Mouse (Mus musculus) c-Kit-positive CD71-positive TER-119-positive erythroid progenitor cells, embryonic 14.5 days (primary cell): ENCODE measurements around the gene Ugt1a8.
"Not testable (repeated sequence)": the region's sequence is repeated elsewhere in the genome, so short reads cannot be mapped to it uniquely, and the experiment has no call there.

Experiments
- DNase-seq: peaks from one replicate; pipeline ENCODE4 v3.0.0-alpha.2; 2013; ENCODE audit warnings: low spot score

The Ugt1a8 gene

DNA sequence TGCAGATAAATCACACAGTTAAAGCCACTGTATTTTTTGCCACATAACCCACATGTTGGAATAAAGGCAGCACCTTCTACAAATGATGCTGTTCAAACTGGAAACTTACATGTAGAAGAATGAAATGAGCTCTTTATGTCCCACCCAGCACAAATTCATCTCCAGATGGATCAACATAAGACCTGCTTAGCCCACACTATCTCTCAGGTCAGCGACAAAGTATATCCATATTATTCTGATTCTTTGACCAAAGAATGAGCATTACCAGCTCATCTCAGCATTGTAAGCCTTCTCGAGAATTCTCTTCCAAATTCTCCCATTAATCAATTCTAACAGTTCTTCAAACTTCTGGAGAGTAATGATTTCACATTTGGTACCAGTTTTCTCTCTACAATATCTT is 134.6 kb downstream of the Ugt1a8 start:
- no peak for DNase-seq

GRCm38 (mm10) chr1:88223011-88223515 is 135.4 kb downstream of the Ugt1a8 start:
- not testable (repeated sequence) for DNase-seq

DNA sequence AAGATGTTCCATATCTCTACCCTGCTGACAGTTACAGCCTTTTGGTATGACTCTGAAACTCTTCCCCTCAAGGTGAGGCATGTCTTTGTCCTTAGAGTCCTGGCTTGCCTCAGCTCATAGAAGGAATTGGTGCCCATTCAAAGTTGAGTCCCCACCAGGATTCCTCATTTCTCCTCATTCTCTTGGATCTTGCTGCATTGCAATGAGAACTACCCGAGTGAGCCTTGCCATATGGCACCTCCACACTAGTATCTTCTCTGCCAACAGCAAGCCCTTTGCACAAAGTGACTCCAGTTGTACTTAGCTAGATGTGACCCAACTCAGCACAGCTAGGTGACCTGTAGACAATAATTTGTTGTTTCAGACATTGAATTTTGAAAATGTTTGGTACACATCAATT is 136.0 kb downstream of the Ugt1a8 start:
- DNase-seq: no peak

GRCm38 (mm10) chr1:88224029-88224776 is 136.6 kb downstream of the Ugt1a8 start:
- DNase-seq: no peak

- DNase-seq: not testable (repeated sequence)
Measured at GRCm38 (mm10) chr1:88225301-88225700, 137.7 kb downstream of the Ugt1a8 start.

DNA sequence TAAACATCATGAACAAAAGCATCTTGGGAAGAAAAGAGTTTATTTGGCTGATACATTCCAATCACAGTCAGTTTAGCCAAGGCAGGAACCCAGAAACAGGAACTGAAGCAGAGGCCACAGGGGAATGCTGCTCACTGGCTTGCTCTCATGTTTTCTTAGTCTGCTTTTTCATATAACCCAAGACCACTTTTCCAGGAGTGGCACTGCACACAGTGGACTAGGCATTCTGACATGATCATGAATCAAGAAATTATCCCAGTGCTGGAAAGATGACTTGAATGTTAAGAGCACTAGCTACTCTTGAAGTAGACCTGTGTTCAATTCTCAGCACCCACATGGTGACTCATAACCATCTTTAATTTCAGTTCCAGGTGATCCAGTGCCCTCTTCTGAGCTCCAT is 138.1 kb downstream of the Ugt1a8 start:
- no peak for DNase-seq

- no peak for DNase-seq
Measured at GRCm38 (mm10) chr1:88226670-88227379, 139.2 kb downstream of the Ugt1a8 start, which contains the start of gene Mroh2a. Mroh2a (plus strand) TSS chr1:88226986.

GRCm38 (mm10) chr1:88227482-88227881 is 139.9 kb downstream of the Ugt1a8 start:
- DNase-seq: no peak

DNA sequence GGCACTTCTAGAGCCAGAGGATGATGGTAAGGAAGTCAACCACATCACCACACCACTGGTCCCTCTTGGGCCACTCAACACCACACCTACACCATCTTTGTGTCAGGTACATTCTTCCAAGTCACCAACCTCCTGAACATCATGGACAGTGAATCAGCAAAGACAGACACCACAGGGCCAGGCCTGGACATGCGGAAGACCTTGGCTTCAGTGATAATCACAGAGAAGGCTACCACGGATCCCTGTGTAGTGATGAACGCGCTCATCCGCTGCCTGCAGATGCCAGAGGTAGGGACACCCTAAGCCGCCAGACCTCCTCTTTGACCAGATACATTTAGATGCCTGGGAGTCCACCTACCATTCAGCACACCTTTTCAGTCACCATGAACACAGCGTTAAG is 140.5 kb downstream of the Ugt1a8 start:
- DNase-seq: no peak

DNA sequence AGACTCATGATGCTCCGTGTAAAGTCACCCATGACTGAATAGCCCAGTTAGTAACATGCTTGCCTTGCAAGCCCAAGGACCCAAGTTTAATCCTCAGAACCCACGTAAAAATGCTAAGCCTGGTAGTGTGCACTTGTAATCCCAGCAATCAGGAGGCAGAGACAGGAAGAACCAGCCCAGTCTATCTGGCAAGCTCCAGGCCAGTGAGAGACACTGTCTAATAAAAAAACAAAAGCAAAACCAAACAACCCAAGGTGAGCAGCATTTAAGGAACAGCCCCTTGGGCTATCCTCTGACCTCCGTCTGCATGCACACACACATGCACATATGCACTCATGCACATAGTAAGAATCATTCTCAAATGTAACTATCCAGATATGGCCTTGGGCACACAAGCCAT is 142.0 kb downstream of the Ugt1a8 start:
- DNase-seq: no peak

- DNase-seq: no peak
Measured at GRCm38 (mm10) chr1:88229986-88230385, 142.4 kb downstream of the Ugt1a8 start.

DNA sequence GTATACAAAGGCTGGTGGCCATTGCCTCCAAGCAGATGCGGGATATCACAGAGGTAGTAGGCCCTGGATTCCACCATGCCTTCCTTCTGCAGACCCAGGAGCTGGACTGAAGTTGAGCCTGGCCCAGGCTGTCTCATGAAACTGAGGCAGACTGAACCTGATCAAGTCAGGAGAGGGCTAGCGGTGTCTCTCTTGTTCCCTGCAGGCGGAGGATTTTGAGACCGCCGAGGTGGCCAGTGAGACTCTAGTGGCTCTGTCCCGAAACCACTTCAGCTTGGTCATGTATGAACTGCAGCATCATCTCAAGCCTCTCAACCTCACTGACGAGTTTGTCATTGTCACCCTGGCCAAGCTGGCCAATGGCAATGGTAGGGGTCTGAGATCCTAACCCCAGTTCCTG is 142.8 kb downstream of the Ugt1a8 start:
- DNase-seq: no peak

DNA sequence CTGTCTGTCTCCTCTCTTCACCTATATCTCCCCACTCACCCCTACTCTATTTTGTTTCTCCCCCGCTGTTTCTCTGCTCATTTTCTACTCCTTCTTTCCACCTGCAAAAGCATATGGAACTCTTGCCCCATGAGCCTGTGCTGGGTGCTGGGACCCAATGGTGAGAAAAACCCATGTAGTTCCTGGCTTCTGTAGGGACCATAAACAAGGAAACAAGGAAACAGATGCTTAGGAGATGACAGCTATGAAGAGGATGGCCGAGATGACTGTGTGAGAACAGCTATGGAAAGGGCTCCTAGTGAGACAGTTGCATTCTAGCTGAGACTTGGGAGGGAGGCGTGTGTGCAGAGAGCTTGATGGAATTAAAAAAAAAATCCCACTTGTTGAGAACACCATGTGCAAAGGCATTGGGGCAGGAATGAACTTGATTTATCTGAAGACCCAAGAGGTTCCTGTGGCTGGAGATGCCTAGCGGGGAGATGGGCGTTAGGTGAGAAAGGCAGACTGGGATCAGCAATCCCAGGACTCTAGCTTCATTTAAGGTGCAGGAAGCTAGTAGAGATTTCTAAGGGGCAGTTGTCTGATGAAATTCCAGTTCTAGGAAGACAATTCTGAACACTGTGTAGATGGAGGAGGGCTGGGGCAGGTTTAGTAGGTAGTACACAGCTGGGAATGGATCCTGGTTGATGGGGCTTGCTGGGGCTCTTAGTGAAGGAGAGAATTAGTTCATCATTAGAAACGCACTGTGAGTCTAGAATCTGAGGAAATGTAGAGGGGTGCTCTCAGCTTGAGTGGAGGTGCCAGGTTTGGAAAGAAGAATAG is 143.6 kb downstream of the Ugt1a8 start:
- no peak for DNase-seq

GRCm38 (mm10) chr1:88231803-88232499 is 144.3 kb downstream of the Ugt1a8 start:
- DNase-seq: no peak

DNA sequence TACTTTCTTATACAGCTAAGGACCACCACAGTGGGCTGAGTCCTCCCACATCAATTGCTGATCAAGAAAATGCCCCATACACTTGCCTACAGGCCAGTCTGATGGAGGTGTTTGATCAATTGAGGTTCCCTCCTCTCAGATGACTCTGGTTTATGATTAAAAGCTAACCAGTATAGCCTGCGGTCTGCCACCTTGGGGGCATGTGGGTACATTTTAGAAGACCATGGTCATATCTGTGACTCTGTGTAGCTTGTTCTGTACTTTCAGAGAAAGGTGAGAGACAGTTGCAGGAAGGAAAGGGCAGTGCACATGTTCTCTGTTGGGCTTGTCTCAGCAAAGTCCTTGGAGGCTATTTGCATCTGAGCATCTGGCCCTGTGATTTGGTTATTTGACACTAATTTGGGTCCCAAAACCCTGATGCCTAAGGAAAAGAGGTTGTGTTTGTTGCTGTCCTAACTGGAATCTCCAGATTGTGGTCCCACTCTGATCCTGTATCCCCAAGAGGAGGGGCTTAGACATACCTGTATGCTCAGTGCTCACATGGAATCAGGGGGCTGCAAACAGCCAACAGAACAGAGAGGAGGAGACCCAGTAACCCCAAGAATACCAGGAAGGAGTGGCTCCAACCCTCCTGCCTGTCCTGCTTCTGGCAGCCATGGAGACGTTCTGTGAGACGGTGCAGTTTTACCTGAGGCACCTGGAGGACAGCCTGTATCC is 145.2 kb downstream of the Ugt1a8 start:
- no peak for DNase-seq

- no peak for DNase-seq
Measured at GRCm38 (mm10) chr1:88233421-88234247, 146.0 kb downstream of the Ugt1a8 start.

- no peak for DNase-seq
Measured at GRCm38 (mm10) chr1:88234248-88234610, 146.6 kb downstream of the Ugt1a8 start.

DNA sequence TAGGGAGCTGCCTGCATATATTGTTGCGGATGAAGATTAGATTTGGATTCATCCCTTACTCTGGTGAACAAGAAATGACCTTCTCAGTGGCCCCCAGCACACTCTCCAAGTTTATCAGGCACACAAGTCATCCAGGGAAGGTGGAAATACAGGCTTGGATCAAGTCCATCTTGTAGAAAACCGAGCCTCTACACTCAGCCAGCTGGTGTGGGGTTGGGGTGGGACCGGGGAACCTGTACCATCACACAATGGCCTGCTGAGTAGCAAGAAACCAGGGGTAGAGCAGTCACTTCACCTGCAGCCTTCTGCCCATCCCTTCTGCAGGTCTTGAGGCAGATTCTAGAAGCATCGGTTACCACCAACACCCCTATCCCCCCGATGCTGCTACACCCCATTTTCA is 147.0 kb downstream of the Ugt1a8 start:
- no peak for DNase-seq

DNA sequence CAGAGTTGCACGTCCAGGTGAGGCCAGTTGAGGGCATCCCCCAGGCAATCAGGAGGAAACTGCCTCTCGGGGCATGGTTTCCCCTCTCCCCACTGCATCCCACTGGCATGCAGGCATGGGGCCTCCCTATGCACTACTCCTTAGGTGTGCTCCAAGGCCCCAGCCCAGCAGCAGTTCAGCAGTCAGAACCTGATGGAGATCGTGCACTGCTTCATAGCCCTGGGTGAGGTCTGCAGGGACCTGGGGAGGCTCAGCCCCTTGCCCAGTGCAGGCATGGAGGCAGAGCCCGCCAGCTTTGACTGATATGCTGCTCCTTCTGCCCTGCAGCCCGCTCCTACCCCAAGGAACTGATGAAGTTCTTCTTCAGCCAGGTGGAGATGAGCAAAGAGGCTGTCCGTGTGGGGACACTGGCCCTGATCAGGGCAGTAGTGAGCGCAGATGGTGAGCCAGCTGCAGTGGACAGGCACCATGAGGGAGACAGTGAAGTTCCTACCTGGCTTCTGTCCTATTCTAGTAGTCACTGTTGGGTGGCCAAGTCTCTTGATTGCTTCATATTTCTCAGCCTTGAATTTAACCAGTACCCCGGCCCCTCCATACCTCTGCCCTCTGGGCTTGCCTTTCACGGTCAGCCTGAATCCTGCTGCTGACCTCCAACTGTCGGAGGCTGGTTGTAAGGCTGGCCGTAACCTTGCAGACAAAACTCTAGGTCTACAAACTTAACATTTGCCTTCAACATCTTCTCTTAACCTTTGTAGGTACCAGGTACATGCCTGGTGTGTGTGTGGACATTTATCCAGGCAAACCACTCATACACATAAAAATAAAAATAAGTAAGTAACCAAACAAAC is 147.7 kb downstream of the Ugt1a8 start:
- DNase-seq: no peak
